ENCODE assay signal across 27 mouse cellular contexts in genomic region chr14:49221771-49222170, GRCm38 (mm10). TPM values are rescaled to one million over a fixed set of nuclear protein-coding genes. Genes with fewer than 3 reads are reported as not detected.
DNase-seq lines count a peak whose midpoint lies in the region; ATAC-seq and TF ChIP-seq lines count a peak whose summit lies in the region.
"Had no signal": no experiment of that assay in that cellular context is flagged by ENCODE, and none has a peak within 500 bp of the region (broad histone marks: within the 10 kb centered on the region; RNA-seq: fewer than 3 reads in every experiment).

No protein-coding gene starts in this region.

- H3K4me2 ChIP-seq in hindbrain, embryonic 16.5 days (ENCODE audit: low read length) = no peak overlapping the region
- H3K4me2 ChIP-seq: embryonic facial prominence, embryonic 15.5 days; forebrain, embryonic 15.5 days; heart, embryonic 12.5 days; neural tube, embryonic 12.5 days had no signal

- peak; percentile 16 for DNase-seq in heart, adult 11 months
- no peak for DNase-seq in heart, postnatal 25 days (ENCODE audit: low spot score)
- DNase-seq in thymus, postnatal 0 days (ENCODE audit: low spot score) = peak; percentile 66
- DNase-seq in thymus, postnatal 36 days = no peak
- peak; percentile 65 for DNase-seq in T-cell, adult 2 months (ENCODE audit: low spot score)
- DNase-seq in splenic B cell, adult 2 months (ENCODE audit: low read depth, low spot score) = peak; percentile 78
- no peak for DNase-seq in layer of hippocampus, adult 2 months (ENCODE audit: low spot score in 2 of 2)
- DNase-seq: cerebellum, adult 11 months; cerebellum, adult 9-11 months; heart, postnatal 10 days; kidney, adult 2 months; layer of hippocampus, postnatal 36 days; midbrain, embryonic 14.5 days; retina, postnatal 1 day; right cerebral cortex, postnatal 25 days had no signal

- H3K27me3 ChIP-seq in splenic B cell, adult 2 months (ENCODE audit: control insufficient read depth, insufficient read depth, low read length, poor library complexity, severe bottlenecking) = no peaks in the 10 kb centered on the region
- H3K27me3 ChIP-seq in hindbrain, embryonic 16.5 days (replicated peaks; ENCODE audit: control insufficient read depth, insufficient read depth, low read length) = no peaks in the 10 kb centered on the region
- H3K27me3 ChIP-seq: embryonic facial prominence, embryonic 15.5 days; forebrain, embryonic 15.5 days; heart, embryonic 12.5 days; neural tube, embryonic 12.5 days had no signal

- no peak overlapping the region for H3K9ac ChIP-seq in hindbrain, embryonic 16.5 days (ENCODE audit: low read depth, low read length)
- H3K9ac ChIP-seq: embryonic facial prominence, embryonic 15.5 days; forebrain, embryonic 15.5 days; heart, embryonic 12.5 days; neural tube, embryonic 12.5 days had no signal

- no peaks in the 10 kb centered on the region for H3K9me3 ChIP-seq in hindbrain, embryonic 16.5 days (ENCODE audit: control insufficient read depth, low read length)
- H3K9me3 ChIP-seq: embryonic facial prominence, embryonic 15.5 days; forebrain, embryonic 15.5 days; heart, embryonic 12.5 days; neural tube, embryonic 12.5 days had no signal

- no peak for ATAC-seq in hindbrain, embryonic 16.5 days
- ATAC-seq: forebrain, embryonic 15.5 days had no signal

- H3K4me1 ChIP-seq in hindbrain, embryonic 16.5 days (ENCODE audit: control insufficient read depth, insufficient read depth, low read depth, low read length) = no peaks in the 10 kb centered on the region
- H3K4me1 ChIP-seq: embryonic facial prominence, embryonic 15.5 days; forebrain, embryonic 15.5 days; heart, embryonic 12.5 days; neural tube, embryonic 12.5 days had no signal

- no peak for TF ChIP-seq CTCF in layer of hippocampus, adult 2 months (conservative IDR thresholded peaks at IDR 0.05)

- H3K36me3 ChIP-seq in splenic B cell, adult 2 months (ENCODE audit: control insufficient read depth, insufficient read depth, low read length, poor library complexity, severe bottlenecking) = no peaks in the 10 kb centered on the region
- H3K36me3 ChIP-seq in hindbrain, embryonic 16.5 days (ENCODE audit: control insufficient read depth, insufficient read depth, low read length) = no peaks in the 10 kb centered on the region
- H3K36me3 ChIP-seq: embryonic facial prominence, embryonic 15.5 days; forebrain, embryonic 15.5 days; heart, embryonic 12.5 days; neural tube, embryonic 12.5 days had no signal

- H3K27ac ChIP-seq in hindbrain, embryonic 16.5 days (ENCODE audit: low read depth, low read length) = no peak overlapping the region
- no peak overlapping the region for H3K27ac ChIP-seq in layer of hippocampus, adult 2 months
- H3K27ac ChIP-seq: embryonic facial prominence, embryonic 15.5 days; forebrain, embryonic 15.5 days; kidney, postnatal 0 days; neural tube, embryonic 12.5 days; stomach, postnatal 0 days had no signal

- intact Hi-C loops in heart, postnatal 25 days (cut with DNase I) = no loop called here

- WGBS in hindbrain, embryonic 16.5 days = 88% methylated on average over 2 of the region's 2 CpGs

- H3K4me3 ChIP-seq in hindbrain, embryonic 16.5 days (ENCODE audit: low read length) = no peak overlapping the region
- H3K4me3 ChIP-seq in layer of hippocampus, adult 2 months = no peak overlapping the region
- H3K4me3 ChIP-seq: embryonic facial prominence, embryonic 15.5 days; forebrain, embryonic 15.5 days; heart, embryonic 12.5 days; neural tube, embryonic 12.5 days had no signal

RNA-seq across cellular contexts. Expression of gene ccdc198, which starts 23.5 kb away (rescaled TPM):
- not detected for total RNA-seq in heart, postnatal 25 days (2021)
- 0.23 TPM in 1 of 2 replicates, not detected in the other for polyA plus RNA-seq in thymus, postnatal 0 days (2015; fragmentation: Nextera tagmentation; extraction: Ambion mirVana)
- 0.11 and 0.19 TPM in 2 replicates for polyA plus RNA-seq in hindbrain, embryonic 16.5 days (2015; fragmentation: Nextera tagmentation; extraction: Ambion mirVana)
- total RNA-seq in layer of hippocampus, adult 2 months (2021) = not detected
- total RNA-seq: common myeloid progenitor, adult 5-6 weeks; gastrocnemius, adult 8-10 months; heart, postnatal 10 days; layer of hippocampus, postnatal 36 days; left cerebral cortex, postnatal 10 days; megakaryocyte, adult 5-6 weeks had no signal
- polyA plus RNA-seq: embryonic facial prominence, embryonic 15.5 days; liver, adult 2 months had no signal

RNA-seq across cellular contexts. Expression of gene Naa30, which starts 49.7 kb away (rescaled TPM):
- total RNA-seq in heart, postnatal 25 days (2021) = 10 to 100 TPM; 20.1 to 21.7 TPM
- 8.9 and 13.0 TPM in 2 replicates for polyA plus RNA-seq in thymus, postnatal 0 days (2015; fragmentation: Nextera tagmentation; extraction: Ambion mirVana)
- 9.2 and 10.0 TPM in 2 replicates for polyA plus RNA-seq in hindbrain, embryonic 16.5 days (2015; fragmentation: Nextera tagmentation; extraction: Ambion mirVana)
- total RNA-seq in layer of hippocampus, adult 2 months (2021) = 10 to 100 TPM; 38.5 to 45.2 TPM

Comparison
In these comparisons a context has a peak if more than half of its experiments do, and no peak if none do; other contexts are left out.
1. DNase-seq: peak in heart, adult 11 months (single experiment), thymus, postnatal 0 days (single experiment), T-cell, adult 2 months (single experiment) and splenic B cell, adult 2 months (single experiment); none in heart, postnatal 25 days (single experiment), thymus, postnatal 36 days (0 of 2) and layer of hippocampus, adult 2 months (0 of 2).